Mouse (Mus musculus): ENCODE measurements around the gene Btbd35f17. TPM values are rescaled to one million over a fixed set of nuclear protein-coding genes. Genes with fewer than 3 reads are reported as not detected.
"Not testable (repeated sequence)": the region's sequence is repeated elsewhere in the genome, so short reads cannot be mapped to it uniquely, and the experiment has no call there.

The Btbd35f17 gene
- polyA plus RNA-seq (2021): not detected

GRCm38 (mm10) chrX:4370336-4370735 lies at the start of gene Btbd35f17:
TSS of gene Btbd35f17 (plus strand) at chrX:4370636.
- H3K27me3 ChIP-seq; DNase-seq (ENCODE audit: low read depth, low spot score); ATAC-seq; POLR2A ChIA-PET; in situ Hi-C loops (cut with MboI; ENCODE audit: low pct_unique_long_range_greater_than_20kb); CTCF ChIA-PET: not testable (repeated sequence)

Other genes starting within 250 kb of the Btbd35f17 start
- not detected for gene Btbd35f28, start 174.1 kb upstream of the Btbd35f17 start, polyA plus RNA-seq (2021)
- not detected for gene Btbd35f20, start 79.4 kb upstream of the Btbd35f17 start, polyA plus RNA-seq (2021)

Measured in Patski (cell line).